In genomic region chr15:82952292-82952705, GRCm38 (mm10) we compare ENCODE assay signal across 9 mouse cellular contexts. TPM values are rescaled to one million over a fixed set of nuclear protein-coding genes. Genes with fewer than 3 reads are reported as not detected.
A peak's percentile ranks its signal among the peaks of the same experiment; 100 is the strongest.
DNase-seq lines count a peak whose midpoint lies in the region; ATAC-seq and TF ChIP-seq lines count a peak whose summit lies in the region.
"Had no signal": no experiment of that assay in that cellular context is flagged by ENCODE, and none has a peak within 500 bp of the region (broad histone marks: within the 10 kb centered on the region; RNA-seq: fewer than 3 reads in every experiment).

No protein-coding gene starts in this region.

- TF ChIP-seq CTCF in E14TG2a.4 (conservative IDR thresholded peaks at IDR 0.05; ENCODE audit: low read length), result no peak

- no peaks in the 10 kb centered on the region for H3K9me3 ChIP-seq in heart, embryonic 11.5 days (replicated peaks; ENCODE audit: control insufficient read depth, low read length)
- H3K9me3 ChIP-seq in E14TG2a.4 (ENCODE audit: low read length), result no peaks in the 10 kb centered on the region
- H3K9me3 ChIP-seq in forebrain, embryonic 14.5 days (replicated peaks; ENCODE audit: control insufficient read depth, low read length), result no peaks in the 10 kb centered on the region
- H3K9me3 ChIP-seq in midbrain, embryonic 11.5 days (ENCODE audit: control insufficient read depth, low read length), result no peaks in the 10 kb centered on the region

- H3K4me2 ChIP-seq in heart, embryonic 11.5 days, result peak overlapping the region; percentile 45
- peak overlapping the region; percentile 23 for H3K4me2 ChIP-seq in forebrain, embryonic 14.5 days (ENCODE audit: low read length)
- H3K4me2 ChIP-seq in midbrain, embryonic 11.5 days, result peak overlapping the region; percentile 8; the same call in 1 of the 2 replicates

- no peak overlapping the region for H3K27ac ChIP-seq in heart, embryonic 11.5 days (ENCODE audit: low read depth, low read length)
- peak overlapping the region; percentile 62; the same call in 1 of the 2 replicates for H3K27ac ChIP-seq in forebrain, embryonic 14.5 days (ENCODE audit: low read depth, low read length)
- H3K27ac ChIP-seq in midbrain, embryonic 11.5 days (ENCODE audit: low read depth, low read length), result peak overlapping the region; percentile 42

- H3K27me3 ChIP-seq in heart, embryonic 11.5 days (ENCODE audit: control insufficient read depth, insufficient read depth, low read length), result peaks cover 56% of the 10 kb centered on the region
- H3K27me3 ChIP-seq in E14TG2a.4 (ENCODE audit: insufficient read depth, low read length), result peaks cover 87% of the 10 kb centered on the region
- 0 out of 2 replicates have a peak, but pooled peaks cover 3% of the 10 kb centered on the region for H3K27me3 ChIP-seq in forebrain, embryonic 14.5 days (replicated peaks; ENCODE audit: control insufficient read depth, insufficient read depth, low read length)
- H3K27me3 ChIP-seq in midbrain, embryonic 11.5 days (ENCODE audit: control insufficient read depth, insufficient read depth, low read length), result peaks cover 22% of the 10 kb centered on the region

- 0 out of 2 replicates have a peak overlapping the region, but pooled peaks have one; percentile 43 for H3K9ac ChIP-seq in heart, embryonic 11.5 days (ENCODE audit: low read depth, low read length)
- peak overlapping the region; percentile 51; the same call in 1 of the 2 replicates for H3K9ac ChIP-seq in forebrain, embryonic 14.5 days (ENCODE audit: low read length)
- no peak overlapping the region for H3K9ac ChIP-seq in midbrain, embryonic 11.5 days (ENCODE audit: low read length)

- no peaks in the 10 kb centered on the region for H3K36me3 ChIP-seq in heart, embryonic 11.5 days (ENCODE audit: control insufficient read depth, insufficient read depth, low read length)
- H3K36me3 ChIP-seq in E14TG2a.4 (ENCODE audit: insufficient read depth, low read length), result no peaks in the 10 kb centered on the region
- H3K36me3 ChIP-seq in forebrain, embryonic 14.5 days (ENCODE audit: control insufficient read depth, insufficient read depth, low read length), result no peaks in the 10 kb centered on the region
- no peaks in the 10 kb centered on the region for H3K36me3 ChIP-seq in midbrain, embryonic 11.5 days (ENCODE audit: control insufficient read depth, insufficient read depth, low read length)

- DNase-seq in heart, postnatal 36 days, result no peak
- DNase-seq in forebrain, embryonic 14.5 days (ENCODE audit: low spot score), result peak; percentile 87
- peak; percentile 91 for DNase-seq in midbrain, embryonic 11.5 days (ENCODE audit: low spot score, missing footprints)
- no peak for DNase-seq in layer of hippocampus, postnatal 14 days (ENCODE audit: low spot score in 2 of 2)
- no peak for DNase-seq in thymus, adult 18-20 months
- DNase-seq in spleen, adult 12 weeks (ENCODE audit: low spot score), result no peak
- DNase-seq: adrenal gland, postnatal 10 days had no signal

- no peak for ATAC-seq in heart, embryonic 11.5 days (replicated peaks; ENCODE audit: insufficient number of reproducible peaks, low FRiP score, low TSS enrichment)
- peak; percentile 83 for ATAC-seq in forebrain, embryonic 14.5 days
- peak; percentile 85 for ATAC-seq in midbrain, embryonic 11.5 days (ENCODE audit: low FRiP score)

- no peak overlapping the region for H3K4me3 ChIP-seq in heart, embryonic 11.5 days (ENCODE audit: low read depth, low read length)
- peak overlapping the region; percentile 57 for H3K4me3 ChIP-seq in E14TG2a.4 (replicated peaks; ENCODE audit: low read length)
- no peak overlapping the region for H3K4me3 ChIP-seq in forebrain, embryonic 14.5 days (ENCODE audit: low read depth, low read length)
- H3K4me3 ChIP-seq in midbrain, embryonic 11.5 days (ENCODE audit: low read depth, low read length), result no peak overlapping the region

- intact Hi-C loops in heart, postnatal 36 days (cut with DNase I), result no loop called here

- H3K4me1 ChIP-seq in heart, embryonic 11.5 days (ENCODE audit: control insufficient read depth, insufficient read depth, low read length), result peaks cover 51% of the 10 kb centered on the region
- peaks cover 50% of the 10 kb centered on the region for H3K4me1 ChIP-seq in E14TG2a.4 (replicated peaks; ENCODE audit: low read depth, low read length)
- H3K4me1 ChIP-seq in forebrain, embryonic 14.5 days (ENCODE audit: control insufficient read depth, insufficient read depth, low read length), result peaks cover 20% of the 10 kb centered on the region
- H3K4me1 ChIP-seq in midbrain, embryonic 11.5 days (ENCODE audit: control insufficient read depth, insufficient read depth, low read length), result peaks cover 19% of the 10 kb centered on the region

- WGBS in heart, embryonic 11.5 days (ENCODE audit: insufficient replicate concordance), result 5% methylated on average over 20 of the region's 20 CpGs
- WGBS in forebrain, embryonic 14.5 days, result under 1% methylated on average over 20 of the region's 20 CpGs
- WGBS in midbrain, embryonic 11.5 days, result 5% methylated on average over 20 of the region's 20 CpGs

RNA-seq across cellular contexts. Expression of gene Tcf20, which starts 35.4 kb away (rescaled TPM):
- 6.7 TPM in 2 replicates for polyA plus RNA-seq in heart, embryonic 11.5 days (2014; fragmentation: Nextera tagmentation; extraction: Ambion mirVana)
- total RNA-seq in heart, postnatal 36 days (2021), result 10 to 100 TPM; 56.1 to 56.7 TPM
- 17.1 and 17.4 TPM in 2 replicates for polyA plus RNA-seq in forebrain, embryonic 14.5 days (2014; fragmentation: Nextera tagmentation; extraction: Ambion mirVana)
- 12.3 and 13.5 TPM in 2 replicates for polyA plus RNA-seq in midbrain, embryonic 11.5 days (2014; fragmentation: Nextera tagmentation; extraction: Ambion mirVana)
- total RNA-seq in layer of hippocampus, postnatal 14 days (2021), result 100 to 1,000 TPM; 155 to 157 TPM

Comparison
In these comparisons a context has a peak if more than half of its experiments do, and no peak if none do; other contexts are left out.
1. DNase-seq: peak in forebrain, embryonic 14.5 days (single experiment) and midbrain, embryonic 11.5 days (single experiment); none in heart, postnatal 36 days (0 of 2), layer of hippocampus, postnatal 14 days (0 of 2), thymus, adult 18-20 months (0 of 2) and spleen, adult 12 weeks (single experiment).
2. Peak in every context shown above with its lines, with median percentiles within 50 percentile points of each other: H3K4me2 ChIP-seq.